Mouse (Mus musculus) ES-Bruce4 (cell line): ENCODE data around the gene Palm3. TPM values are rescaled to one million over a fixed set of nuclear protein-coding genes. Genes with fewer than 3 reads are reported as not detected.

Source experiments
- H3K27ac ChIP-seq: 2 replicates; pipeline ENCODE4 v1.5.1; 2012; ENCODE audit warnings: low read length, inconsistent platforms; ENCODE audit not compliant: insufficient read depth
- H3K27me3 ChIP-seq: 2 replicates; pipeline ENCODE4 v1.6.1; 2012; ENCODE audit warnings: mild to moderate bottlenecking, low read length, inconsistent platforms; ENCODE audit not compliant: control insufficient read depth, poor library complexity, insufficient read depth, severe bottlenecking
- H3K36me3 ChIP-seq: 2 replicates; pipeline ENCODE4 v1.6.1; 2012; ENCODE audit warnings: inconsistent platforms, mild to moderate bottlenecking, low read length, moderate library complexity; ENCODE audit not compliant: control insufficient read depth, poor library complexity, insufficient read depth, severe bottlenecking
- H3K4me1 ChIP-seq: one replicate; pipeline ENCODE4 v1.8.1; 2011; ENCODE audit warnings: low read length; ENCODE audit not compliant: control insufficient read depth, insufficient read depth
- H3K4me3 ChIP-seq: 2 replicates; pipeline ENCODE4 v1.5.1; 2011; ENCODE audit warnings: low read depth, mild to moderate bottlenecking, low read length
- H3K9ac ChIP-seq: 2 replicates; pipeline ENCODE4 v1.6.1; 2012; ENCODE audit warnings: low read depth, mild to moderate bottlenecking, inconsistent platforms; ENCODE audit not compliant: poor library complexity, severe bottlenecking
- H3K9me3 ChIP-seq: replicated peaks from 2 replicates; pipeline ENCODE4 v1.6.1; 2012; ENCODE audit warnings: mild to moderate bottlenecking, low read length, inconsistent platforms; ENCODE audit not compliant: control insufficient read depth, poor library complexity, insufficient read depth, severe bottlenecking
- CTCF ChIP-seq: IDR thresholded peaks from one replicate; pipeline ENCODE4 v1.8.1; 2011; ENCODE audit warnings: low read depth, low read length
- EP300 ChIP-seq: IDR thresholded peaks from 2 replicates; pipeline ENCODE4 v1.6.1; 2011; ENCODE audit warnings: low read depth, low read length; ENCODE audit not compliant: insufficient read depth
- POLR2A ChIP-seq: IDR thresholded peaks from one replicate; pipeline ENCODE4 v1.8.1; 2011; ENCODE audit warnings: low read length; ENCODE audit not compliant: insufficient read depth
- polyA plus RNA-seq: library from polyadenylated mRNA; stranded (reverse); fragments of >200 nt; gene quantifications from 2 replicates; pipeline ENCODE4 v1.2.4, GENCODE M21; 2011; ENCODE audit warnings: low read depth; ENCODE audit not compliant: missing spikeins, insufficient read depth, insufficient read length

The Palm3 gene
- polyA plus RNA-seq, 1 experiment: 62.8 TPM

- H3K27me3 ChIP-seq: no peaks in the 10 kb centered on the region
- no peak for TF ChIP-seq EP300
- no peak for TF ChIP-seq CTCF
- no peak for TF ChIP-seq POLR2A
- no peak overlapping the region for H3K27ac ChIP-seq
- H3K4me3 ChIP-seq: peak overlapping the region; percentile 70
- no peaks in the 10 kb centered on the region for H3K9me3 ChIP-seq
- H3K36me3 ChIP-seq: peaks cover 18% of the 10 kb centered on the region
- H3K4me1 ChIP-seq: peaks cover 7% of the 10 kb centered on the region
- H3K9ac ChIP-seq: peak overlapping the region; percentile 99
These were observed 22.1 kb upstream of the Palm3 start for GRCm38 (mm10) chr8:83999057-83999705.

- H3K9ac ChIP-seq: no peak overlapping the region
- peaks cover 18% of the 10 kb centered on the region for H3K36me3 ChIP-seq
- no peak overlapping the region for H3K27ac ChIP-seq
- H3K4me3 ChIP-seq: no peak overlapping the region
- no peaks in the 10 kb centered on the region for H3K9me3 ChIP-seq
- H3K27me3 ChIP-seq: no peaks in the 10 kb centered on the region
- H3K4me1 ChIP-seq: peaks cover 7% of the 10 kb centered on the region
- no peak for TF ChIP-seq EP300
- no peak for TF ChIP-seq CTCF
- no peak for TF ChIP-seq POLR2A
These were observed 21.4 kb upstream of the Palm3 start for GRCm38 (mm10) chr8:83999825-84000224.

GRCm38 (mm10) chr8:84001281-84002000 is 19.8 kb upstream of the Palm3 start, which contains the start of gene 1700067K01Rik:
Gene 1700067K01Rik, plus strand, starts transcription at chr8:84001502.
- Histone ChIP-seq H3K9me3 (no peaks in the 10 kb centered on the region), H3K9ac (peak within 1 kb of the TSS; percentile 96), H3K4me3 (peak within 1 kb of the TSS; percentile 73), H3K27ac (no peak within 1 kb of the TSS), H3K36me3 (peaks cover 18% of the 10 kb centered on the region), H3K4me1 (peaks cover 7% of the 10 kb centered on the region), H3K27me3 (no peaks in the 10 kb centered on the region)
- TF ChIP-seq CTCF (no peak), EP300 (no peak), POLR2A (no peak)

- H3K36me3 ChIP-seq: peaks cover 18% of the 10 kb centered on the region
- H3K9me3 ChIP-seq: no peaks in the 10 kb centered on the region
- H3K4me1 ChIP-seq: peaks cover 7% of the 10 kb centered on the region
- H3K4me3 ChIP-seq: peak overlapping the region; percentile 15; the same call in 1 of the 2 replicates
- no peak overlapping the region for H3K27ac ChIP-seq
- no peak overlapping the region for H3K9ac ChIP-seq
- TF ChIP-seq CTCF (no peak), POLR2A (no peak), EP300 (no peak)
- no peaks in the 10 kb centered on the region for H3K27me3 ChIP-seq
These were observed 18.2 kb upstream of the Palm3 start for GRCm38 (mm10) chr8:84002957-84003611.

GRCm38 (mm10) chr8:84003612-84004246 is 17.5 kb upstream of the Palm3 start:
- Histone ChIP-seq H3K36me3 (peaks cover 18% of the 10 kb centered on the region), H3K4me3 (peak overlapping the region; percentile 93), H3K9ac (peak overlapping the region; percentile 88), H3K4me1 (peaks cover 7% of the 10 kb centered on the region), H3K27me3 (no peaks in the 10 kb centered on the region), H3K9me3 (no peaks in the 10 kb centered on the region), H3K27ac (no peak overlapping the region; the same call in 1 of the 2 replicates)
- TF ChIP-seq CTCF: no peak
